Mouse (Mus musculus) ES-Bruce4 (cell line): ENCODE measurements around the gene Slc9a8.

Source experiments
- CTCF ChIP-seq: IDR thresholded peaks from one replicate; pipeline ENCODE4 v1.8.1; 2011; ENCODE audit warnings: low read depth, low read length
- EP300 ChIP-seq: IDR thresholded peaks from 2 replicates; pipeline ENCODE4 v1.6.1; 2011; ENCODE audit warnings: low read depth, low read length; ENCODE audit not compliant: insufficient read depth
- POLR2A ChIP-seq: IDR thresholded peaks from one replicate; pipeline ENCODE4 v1.8.1; 2011; ENCODE audit warnings: low read length; ENCODE audit not compliant: insufficient read depth

- no peak for TF ChIP-seq CTCF
- TF ChIP-seq POLR2A, result no peak
- peak; percentile 96 for TF ChIP-seq EP300
Measured at GRCm38 (mm10) chr2:167423031-167423611, 1.6 kb downstream of the Slc9a8 start.
